In the genomic region with DNA sequence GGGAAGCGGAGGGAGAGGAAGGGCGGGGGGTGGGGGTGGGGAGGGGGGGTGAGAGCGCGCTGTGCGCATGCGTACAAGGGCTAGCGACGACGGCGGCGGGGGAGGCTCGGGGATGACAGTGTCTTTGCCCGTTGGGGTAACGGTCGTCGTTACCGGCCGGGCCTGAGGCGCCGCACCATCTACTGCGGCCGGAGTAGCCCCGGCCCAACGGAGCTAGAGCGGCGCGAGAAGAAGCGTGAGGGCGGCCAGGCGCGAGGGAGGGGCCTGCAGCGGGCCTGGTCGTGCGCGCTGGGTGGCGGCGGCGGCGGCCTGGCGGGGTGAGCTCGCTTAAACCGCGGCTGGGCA, we compare ENCODE assay signal across 8 mouse cellular contexts. TPM values are rescaled to one million over a fixed set of nuclear protein-coding genes. Genes with fewer than 3 reads are reported as not detected.
DNase-seq lines count a peak whose midpoint lies in the region; ATAC-seq and TF ChIP-seq lines count a peak whose summit lies in the region.

A gene (plus strand): TSS at position 115 of the 345 bp plus-strand sequence.

- H3K9me3 ChIP-seq in hindbrain, postnatal 0 days (ENCODE audit: low read length): no peaks in the 10 kb centered on the region
- H3K9me3 ChIP-seq in liver, postnatal 0 days (ENCODE audit: low read length): no peaks in the 10 kb centered on the region

- no peaks in the 10 kb centered on the region for H3K36me3 ChIP-seq in hindbrain, postnatal 0 days (ENCODE audit: insufficient read depth, low read length)
- peaks cover 4% of the 10 kb centered on the region; the same call in 1 of the 2 replicates for H3K36me3 ChIP-seq in liver, postnatal 0 days (replicated peaks; ENCODE audit: insufficient read depth, low read length)

- no peak for TF ChIP-seq CTCF in gastrocnemius, adult 2 months (IDR thresholded peaks at IDR 0.05)
- TF ChIP-seq CTCF in hindbrain, postnatal 0 days (IDR thresholded peaks at IDR 0.05; ENCODE audit: low read depth): no peak
- no peak for TF ChIP-seq CTCF in liver, postnatal 0 days (IDR thresholded peaks at IDR 0.05; ENCODE audit: low read depth)

- no peak for DNase-seq in heart, adult 18-20 months
- DNase-seq in heart, adult 11 months: no peak
- DNase-seq in adrenal gland, postnatal 10 days: no peak
- DNase-seq in gastrocnemius, adult 2 months: no peak
- DNase-seq in hindbrain, postnatal 0 days (ENCODE audit: low spot score): no peak
- no peak for DNase-seq in liver, postnatal 0 days
- DNase-seq in right cerebral cortex, postnatal 36 days (ENCODE audit: low spot score in 2 of 2): no peak
- no peak for DNase-seq in kidney, adult 9 months

- H3K4me1 ChIP-seq in hindbrain, postnatal 0 days (ENCODE audit: insufficient read depth, low read length): peaks cover 9% of the 10 kb centered on the region
- peaks cover 15% of the 10 kb centered on the region for H3K4me1 ChIP-seq in liver, postnatal 0 days (ENCODE audit: insufficient read depth)

- intact Hi-C loops in gastrocnemius, adult 2 months (cut with DNase I): loop anchor here (2.0 to 5.0 kb wide), 2 partner anchors 39 to 432 kb away; a partner anchor contains a TSS

- no peak for TF ChIP-seq EP300 in liver, postnatal 0 days (IDR thresholded peaks at IDR 0.05; ENCODE audit: low read depth)

- peak within 1 kb of the TSS; percentile 100 for H3K27ac ChIP-seq in gastrocnemius, adult 2 months
- H3K27ac ChIP-seq in hindbrain, postnatal 0 days: peak within 1 kb of the TSS; percentile 100
- H3K27ac ChIP-seq in liver, postnatal 0 days (ENCODE audit: low read depth): peak within 1 kb of the TSS; percentile 100

- peak; percentile 60 for ATAC-seq in hindbrain, postnatal 0 days
- peak; percentile 52 for ATAC-seq in liver, postnatal 0 days

- 2% methylated on average over 37 of the region's 43 CpGs for WGBS in hindbrain, postnatal 0 days
- WGBS in liver, postnatal 0 days (ENCODE audit: insufficient replicate concordance): under 1% methylated on average over 32 of the region's 43 CpGs

- peak within 1 kb of the TSS; percentile 98 for H3K9ac ChIP-seq in hindbrain, postnatal 0 days (replicated peaks; ENCODE audit: low read length)
- H3K9ac ChIP-seq in liver, postnatal 0 days (replicated peaks): peak within 1 kb of the TSS; percentile 100

- H3K4me3 ChIP-seq in gastrocnemius, adult 2 months: peak within 1 kb of the TSS; percentile 93
- H3K4me3 ChIP-seq in hindbrain, postnatal 0 days (ENCODE audit: low read length): peak within 1 kb of the TSS; percentile 97
- H3K4me3 ChIP-seq in liver, postnatal 0 days (ENCODE audit: low read depth, low read length): peak within 1 kb of the TSS; percentile 96

- peak within 1 kb of the TSS; percentile 97 for H3K4me2 ChIP-seq in hindbrain, postnatal 0 days (ENCODE audit: low read depth, low read length)
- peak within 1 kb of the TSS; percentile 96 for H3K4me2 ChIP-seq in liver, postnatal 0 days (ENCODE audit: low read depth, low read length)

- no peaks in the 10 kb centered on the region for H3K27me3 ChIP-seq in hindbrain, postnatal 0 days (ENCODE audit: insufficient read depth, low read length)
- H3K27me3 ChIP-seq in liver, postnatal 0 days (ENCODE audit: insufficient read depth, low read length): no peaks in the 10 kb centered on the region

RNA-seq across cellular contexts. Expression of the gene that starts here (rescaled TPM):
- total RNA-seq in heart, adult 18-20 months (2021): 10 to 100 TPM; 30.8 to 33.9 TPM
- total RNA-seq in adrenal gland, postnatal 10 days (2021): 10 to 100 TPM; 44.4 to 47.7 TPM
- total RNA-seq in gastrocnemius, adult 2 months (2021): 10 to 100 TPM; 28.4 to 29.3 TPM
- total RNA-seq in hindbrain, postnatal 0 days (2014; rRNA removed): 27.9 and 34.2 TPM in 2 replicates
- polyA plus RNA-seq in hindbrain, postnatal 0 days (2015; fragmentation: Nextera tagmentation; extraction: Ambion mirVana): 4.9 and 5.0 TPM in 2 replicates
- polyA plus RNA-seq in liver, postnatal 0 days (2015; fragmentation: Nextera tagmentation; extraction: Ambion mirVana): 2.2 and 2.4 TPM in 2 replicates
